Mouse (Mus musculus) cerebellum, adult (tissue): ENCODE data around the gene Cpm.
"Not testable (repeated sequence)": the region's sequence is repeated elsewhere in the genome, so short reads cannot be mapped to it uniquely, and the experiment has no call there.

Source experiments
- ATAC-seq: cut with Nextera tagmentation; 2 replicates; pipeline ENCODE4 v1.9.2; 2017; ENCODE audit warnings: mild to moderate bottlenecking, moderate library complexity, mixed read lengths; ENCODE audit not compliant: insufficient number of reproducible peaks, low FRiP score, low TSS enrichment

Gene Cpm

GRCm38 (mm10) chr10:117709930-117710603, 80.8 kb downstream of the Cpm start:
- ATAC-seq, result peak; percentile 58

GRCm38 (mm10) chr10:117710604-117711141, 81.4 kb downstream of the Cpm start, which contains the start of gene Mdm2:
Mdm2 (minus strand) TSS chr10:117710758.
- peak; percentile 92 for ATAC-seq

- no peak for ATAC-seq
Measured at GRCm38 (mm10) chr10:117711408-117711807, 82.1 kb downstream of the Cpm start.

GRCm38 (mm10) chr10:117712191-117712754, 83.0 kb downstream of the Cpm start:
- no peak for ATAC-seq

DNA sequence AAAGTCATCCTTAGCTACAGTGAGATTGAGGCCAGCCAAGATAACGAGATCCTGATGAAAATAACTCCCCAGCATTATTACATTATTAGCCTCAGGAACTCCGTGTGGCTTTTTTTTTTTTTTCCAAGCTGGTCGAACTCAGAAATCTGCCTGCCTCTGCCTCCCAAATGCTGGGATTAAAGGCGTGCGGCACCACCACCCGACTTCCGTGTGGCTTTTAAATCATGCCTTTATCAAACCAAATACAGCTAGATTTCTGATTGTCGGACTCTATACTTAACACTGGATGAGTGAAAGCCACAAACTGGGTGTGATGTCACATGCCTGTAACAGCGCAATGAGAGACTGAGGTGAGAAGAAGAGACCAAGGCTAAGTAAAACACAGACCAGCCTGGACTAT, 83.6 kb downstream of the Cpm start:
- no peak for ATAC-seq

DNA sequence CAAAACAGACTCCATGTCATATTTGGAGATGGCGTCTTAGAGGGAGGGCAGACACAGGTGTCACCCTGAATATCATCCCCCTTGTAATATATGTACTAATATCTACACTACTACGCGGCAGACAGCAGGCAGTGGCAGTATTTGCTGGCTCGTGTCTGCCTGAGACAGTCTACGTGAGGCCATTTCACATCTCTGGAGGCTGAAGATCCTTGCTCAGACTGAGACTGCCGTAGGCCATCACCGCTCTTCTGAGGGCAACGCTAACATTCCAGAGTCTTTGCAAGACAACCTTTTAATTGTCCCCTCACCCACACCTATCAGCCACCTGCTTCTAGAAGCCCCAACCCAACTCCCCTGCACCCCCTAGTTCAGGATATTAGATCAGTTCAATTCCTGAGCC, 84.2 kb downstream of the Cpm start:
- no peak for ATAC-seq

DNA sequence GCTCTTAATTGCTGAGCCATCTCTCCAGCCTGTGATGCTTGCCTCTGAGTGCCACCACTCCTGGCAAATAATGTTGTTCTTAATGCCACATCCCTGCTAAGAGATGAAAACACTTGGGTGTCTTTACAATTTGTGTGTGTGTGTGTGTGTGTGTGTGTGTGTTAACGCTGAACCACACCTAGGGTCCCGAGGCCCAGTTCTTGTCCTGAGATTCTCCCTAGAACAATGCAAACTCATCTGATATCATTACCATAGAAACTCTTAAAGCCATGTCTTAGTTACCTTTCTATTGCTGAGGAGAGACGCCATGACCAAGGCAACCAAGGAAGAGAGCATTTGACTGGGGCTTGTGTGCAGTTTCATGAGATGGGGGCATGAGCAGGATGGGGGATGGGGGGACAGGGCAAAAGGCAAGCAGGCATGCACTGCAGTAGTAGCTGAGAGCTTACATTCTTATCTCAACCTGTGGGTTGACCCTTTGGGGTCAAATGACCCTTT, 84.8 kb downstream of the Cpm start:
- ATAC-seq, result no peak

DNA sequence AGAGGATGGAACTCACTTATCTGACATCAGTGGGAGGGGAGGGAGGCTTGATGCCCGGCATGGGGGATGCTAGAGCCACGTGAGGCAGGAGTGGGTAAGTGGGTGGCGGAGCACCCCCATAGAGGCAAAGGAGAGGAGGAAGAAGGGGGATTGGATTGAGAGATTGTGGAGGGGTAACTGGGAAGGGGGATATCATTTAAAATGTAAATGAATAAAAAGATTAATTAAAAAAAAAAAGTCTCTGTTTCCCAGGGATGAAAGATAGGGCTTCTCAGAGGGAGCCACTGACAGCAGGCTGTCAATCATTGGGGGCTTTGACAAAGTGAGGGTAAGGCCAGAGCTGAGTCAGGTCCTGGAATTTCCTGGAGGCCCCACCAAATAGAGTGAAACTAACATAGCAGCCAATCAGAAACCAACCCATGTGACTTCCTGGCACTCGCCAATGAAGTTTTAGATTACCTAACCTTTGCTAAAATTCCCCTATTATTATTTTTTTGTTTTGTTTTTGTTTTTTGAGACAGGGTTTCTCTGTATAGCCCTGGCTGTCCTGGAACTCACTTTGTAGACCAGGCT, 85.7 kb downstream of the Cpm start:
- no peak for ATAC-seq

DNA sequence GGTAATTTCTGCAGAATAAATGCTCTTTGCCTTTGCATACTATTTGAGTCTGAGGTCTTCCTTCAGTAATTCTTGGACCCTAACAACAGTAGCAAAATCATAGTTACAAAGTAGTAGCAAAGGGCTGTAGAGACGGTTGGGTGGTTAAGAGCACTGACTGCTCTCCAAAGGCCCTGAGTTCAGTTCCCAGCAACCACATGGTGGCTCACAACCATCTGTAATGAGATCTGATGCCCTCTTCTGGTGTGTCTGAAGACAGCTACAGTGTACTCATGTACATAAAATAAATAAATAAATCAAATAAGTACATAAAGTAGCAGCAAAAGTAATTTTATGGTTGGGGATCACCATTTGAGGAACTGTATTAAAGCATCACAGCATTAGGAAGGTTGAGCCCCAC, 86.4 kb downstream of the Cpm start:
- not testable (repeated sequence) for ATAC-seq

DNA sequence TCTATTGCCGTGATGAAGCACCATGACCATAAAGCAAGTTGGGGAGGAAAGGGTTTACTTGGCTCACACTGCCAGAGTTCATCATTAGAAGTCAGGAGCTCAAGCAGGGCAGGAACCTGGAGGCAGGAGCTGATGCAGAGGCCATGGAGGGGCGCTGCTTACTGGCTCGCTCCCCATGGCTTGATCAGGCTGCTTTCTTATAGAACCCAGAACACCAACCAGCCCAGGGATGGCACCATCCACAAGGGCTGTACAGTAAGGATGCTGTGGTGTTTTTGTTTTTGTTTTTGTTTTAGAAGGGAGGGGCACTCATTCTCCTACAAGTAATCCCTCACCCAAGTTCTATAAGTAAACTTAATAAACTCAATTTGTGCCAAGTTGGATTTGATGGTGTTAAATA, 87.4 kb downstream of the Cpm start:
- ATAC-seq, result no peak

- ATAC-seq, result no peak
Measured at GRCm38 (mm10) chr10:117717583-117717982, 88.3 kb downstream of the Cpm start.

GRCm38 (mm10) chr10:117718161-117719119, 89.1 kb downstream of the Cpm start:
- no peak for ATAC-seq

DNA sequence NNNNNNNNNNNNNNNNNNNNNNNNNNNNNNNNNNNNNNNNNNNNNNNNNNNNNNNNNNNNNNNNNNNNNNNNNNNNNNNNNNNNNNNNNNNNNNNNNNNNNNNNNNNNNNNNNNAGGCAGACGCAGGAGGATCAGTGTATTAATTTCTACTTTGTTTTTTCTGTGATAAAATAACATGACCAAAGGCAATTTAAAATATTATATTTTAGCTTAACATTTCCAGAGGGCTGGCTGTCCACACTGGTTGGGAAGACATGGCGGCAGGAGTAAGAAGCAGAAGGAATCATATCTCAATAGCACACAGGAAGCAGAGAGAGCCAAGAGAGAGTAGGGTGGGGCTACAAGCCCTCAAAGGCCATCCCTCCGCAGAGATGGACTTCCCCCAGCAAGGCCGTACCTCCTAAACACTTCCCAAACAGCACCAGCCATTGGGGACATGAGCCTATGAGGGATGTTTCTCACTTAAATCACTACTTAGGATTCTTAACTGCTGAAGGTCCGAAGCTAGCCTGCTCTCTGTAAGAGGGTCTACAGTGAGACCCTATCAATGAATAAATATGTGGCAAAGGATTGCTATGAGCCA, 94.9 kb downstream of the Cpm start:
- no peak for ATAC-seq

GRCm38 (mm10) chr10:117724804-117725361, 95.6 kb downstream of the Cpm start:
- ATAC-seq, result no peak

- no peak for ATAC-seq
Measured at GRCm38 (mm10) chr10:117725671-117726070, 96.4 kb downstream of the Cpm start.

GRCm38 (mm10) chr10:117726350-117726749, 97.0 kb downstream of the Cpm start:
- ATAC-seq, result no peak

DNA sequence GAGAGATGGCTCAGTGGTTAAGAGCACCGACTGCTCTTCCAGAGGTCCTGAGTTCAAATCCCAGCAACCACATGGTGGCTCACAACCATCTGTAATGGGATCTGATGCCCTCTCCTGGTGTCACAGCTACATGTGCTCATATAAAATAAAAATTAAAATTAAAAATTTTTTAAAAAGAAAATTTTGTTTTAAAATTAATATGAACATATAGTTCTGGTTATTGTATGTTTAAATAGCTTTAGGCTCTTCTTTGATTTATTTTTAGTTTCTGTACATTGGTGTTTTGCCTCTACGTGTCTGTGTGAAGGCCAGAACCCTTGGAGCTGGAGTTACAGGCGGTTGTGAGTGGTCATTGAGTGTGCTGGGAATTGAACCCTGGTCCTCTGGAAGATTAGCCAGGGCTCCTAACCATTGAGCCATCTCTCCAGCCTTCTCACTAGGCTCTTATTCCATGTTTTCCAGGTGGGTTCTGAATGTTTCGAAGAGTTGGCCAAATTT, 97.6 kb downstream of the Cpm start:
- no peak for ATAC-seq

GRCm38 (mm10) chr10:117727518-117728110, 98.3 kb downstream of the Cpm start:
- no peak for ATAC-seq

DNA sequence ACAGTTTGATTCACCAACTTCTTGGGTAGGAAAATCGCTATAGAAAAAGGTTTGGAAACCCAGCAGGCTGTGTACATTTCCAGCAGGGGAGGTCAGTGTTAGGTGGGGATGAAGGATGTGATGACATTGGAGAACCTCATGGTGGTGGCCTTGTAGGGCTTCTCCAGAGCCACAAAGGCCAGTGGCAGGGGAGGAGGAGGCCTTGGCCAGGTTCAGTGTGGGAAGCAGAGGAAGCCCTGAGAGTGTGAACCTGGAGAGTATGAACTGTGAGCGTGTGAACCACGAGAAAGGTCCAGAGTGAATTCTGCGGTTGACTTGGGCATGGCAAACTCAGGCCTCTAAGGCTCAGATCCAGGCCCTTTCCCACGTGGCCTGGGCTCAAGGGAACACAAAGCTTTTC, 99.3 kb downstream of the Cpm start:
- no peak for ATAC-seq
